Mouse (Mus musculus) induced T-regulatory cell, adult 2 months (primary cell): ENCODE data around the gene Sec13.

Experiments
- DNase-seq: peaks from one replicate; pipeline ENCODE4 v3.0.0-alpha.2; 2012; ENCODE audit warnings: low read depth

Sec13 gene

GRCm38 (mm10) chr6:113712718-113713117 is 27.8 kb downstream of the Sec13 start:
- no peak for DNase-seq

GRCm38 (mm10) chr6:113697222-113698205 is 43.0 kb downstream of the Sec13 start:
- peak; percentile 70 for DNase-seq

GRCm38 (mm10) chr6:113696582-113697221 is 43.8 kb downstream of the Sec13 start, which contains the start of gene Tatdn2:
Tatdn2 (plus strand) TSS chr6:113697050.
- peak; percentile 98 for DNase-seq

GRCm38 (mm10) chr6:113695766-113696355 is 44.7 kb downstream of the Sec13 start:
- peak; percentile 64 for DNase-seq

GRCm38 (mm10) chr6:113695203-113695602 is 45.3 kb downstream of the Sec13 start:
- peak; percentile 57 for DNase-seq

- no peak for DNase-seq
Measured at GRCm38 (mm10) chr6:113693377-113693776, 47.2 kb downstream of the Sec13 start.

GRCm38 (mm10) chr6:113692661-113693133 is 47.8 kb downstream of the Sec13 start:
- no peak for DNase-seq

GRCm38 (mm10) chr6:113691084-113691462 is 49.5 kb downstream of the Sec13 start:
- no peak for DNase-seq

- DNase-seq = peak; percentile 63
Measured at GRCm38 (mm10) chr6:113690400-113691083, 50.0 kb downstream of the Sec13 start.

GRCm38 (mm10) chr6:113690008-113690399 is 50.5 kb downstream of the Sec13 start:
- no peak for DNase-seq

- no peak for DNase-seq
Measured at GRCm38 (mm10) chr6:113686551-113687125, 53.9 kb downstream of the Sec13 start.

- no peak for DNase-seq
Measured at GRCm38 (mm10) chr6:113683081-113683825, 57.3 kb downstream of the Sec13 start.

GRCm38 (mm10) chr6:113681271-113681670 is 59.3 kb downstream of the Sec13 start:
- DNase-seq = peak; percentile 93

- DNase-seq = no peak
Measured at GRCm38 (mm10) chr6:113679993-113680566, 60.5 kb downstream of the Sec13 start.

GRCm38 (mm10) chr6:113678246-113679012 is 62.1 kb downstream of the Sec13 start:
- no peak for DNase-seq
